Mouse (Mus musculus): ENCODE data around the gene Gm17087. TPM values are rescaled to one million over a fixed set of nuclear protein-coding genes. Genes with fewer than 3 reads are reported as not detected.

Gm17087 gene
- polyA plus RNA-seq, 1 experiment: not detected

- no peak for TF ChIP-seq GATA1 (IDR thresholded peaks at IDR 0.05; ENCODE audit: low read length)
Observed at GRCm38 (mm10) chr17:8524387-8525165, 42.2 kb downstream of the Gm17087 start.

DNA sequence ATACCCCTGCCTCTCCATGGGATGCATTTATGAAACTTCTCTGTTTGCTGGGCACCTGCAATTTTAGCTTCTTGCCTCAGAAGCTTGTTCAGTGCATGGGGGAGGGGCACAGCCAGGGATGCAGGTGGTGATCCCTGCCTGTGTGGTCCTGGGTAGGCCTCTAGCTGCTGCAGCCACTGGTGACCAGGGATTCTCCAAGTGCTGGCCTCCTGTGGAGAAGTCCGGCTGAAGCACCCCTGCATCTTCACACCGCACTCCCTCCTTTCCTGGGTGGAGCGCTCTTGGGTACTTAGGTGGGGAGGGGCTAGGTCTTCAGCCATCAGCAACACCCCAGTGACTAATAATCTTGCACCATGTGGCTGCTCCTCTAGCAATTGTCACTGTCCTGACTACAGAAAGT is 42.8 kb downstream of the Gm17087 start:
- no peak for TF ChIP-seq GATA1 (IDR thresholded peaks at IDR 0.05; ENCODE audit: low read length)

- no peak for TF ChIP-seq GATA1 (IDR thresholded peaks at IDR 0.05; ENCODE audit: low read length)
Observed at GRCm38 (mm10) chr17:8516006-8516405, 50.7 kb downstream of the Gm17087 start.

Other genes with a start within 250 kb of the Gm17087 start
- 0.27 and 0.35 TPM in 2 replicates for gene Prr18, start 229.5 kb downstream of the Gm17087 start, polyA plus RNA-seq (2012)
- gene T2, start 211.0 kb downstream of the Gm17087 start, polyA plus RNA-seq (2012): 0.08 TPM in 1 of 2 replicates, not detected in the other
- not detected in 2 replicates for gene T, start 132.5 kb downstream of the Gm17087 start, polyA plus RNA-seq (2012)
- gene Pde10a, start 41.6 kb downstream of the Gm17087 start, polyA plus RNA-seq (2012): 0.59 and 0.91 TPM in 2 replicates

Measured in G1E-ER4 (cell line).